Mouse (Mus musculus): Measurements from ENCODE around the gene Brf1.

Brf1 gene

GRCm38 (mm10) chr12:113000294-113001132, at the start of gene Brf1:
Gene Brf1, minus strand, starts transcription at chr12:113000704.
- peak; percentile 98 to 99 for DNase-seq

- no peak for DNase-seq
Measured at GRCm38 (mm10) chr12:113049836-113050235, 49.3 kb upstream of the Brf1 start.

- peak in 1 of 2 experiments; percentile 54 for DNase-seq
Measured at GRCm38 (mm10) chr12:113048103-113048502, 47.6 kb upstream of the Brf1 start.

GRCm38 (mm10) chr12:113046861-113047260, 46.4 kb upstream of the Brf1 start:
- no peak for DNase-seq

- DNase-seq: peak; percentile 78 to 84
Measured at GRCm38 (mm10) chr12:113044916-113045677, 44.6 kb upstream of the Brf1 start.

GRCm38 (mm10) chr12:113042543-113042942, 42.0 kb upstream of the Brf1 start:
- DNase-seq: no peak

GRCm38 (mm10) chr12:113041481-113042439, 41.3 kb upstream of the Brf1 start:
- peak; percentile 90 for DNase-seq

- no peak for DNase-seq
Measured at GRCm38 (mm10) chr12:113038414-113038813, 37.9 kb upstream of the Brf1 start.

GRCm38 (mm10) chr12:113036996-113037395, 36.5 kb upstream of the Brf1 start:
- DNase-seq: no peak

- DNase-seq: no peak
Measured at GRCm38 (mm10) chr12:113035093-113035492, 34.6 kb upstream of the Brf1 start.

GRCm38 (mm10) chr12:113032296-113033250, 32.1 kb upstream of the Brf1 start:
- peak; percentile 59 to 71 for DNase-seq

- no peak for DNase-seq
Measured at GRCm38 (mm10) chr12:113031441-113031840, 30.9 kb upstream of the Brf1 start.

GRCm38 (mm10) chr12:113030993-113031392, 30.5 kb upstream of the Brf1 start:
- no peak for DNase-seq

GRCm38 (mm10) chr12:113030046-113030445, 29.5 kb upstream of the Brf1 start:
- no peak for DNase-seq

GRCm38 (mm10) chr12:113028898-113029297, 28.4 kb upstream of the Brf1 start:
- peak in 1 of 2 experiments; percentile 31 for DNase-seq

GRCm38 (mm10) chr12:113028067-113028466, 27.6 kb upstream of the Brf1 start:
- peak; percentile 64 to 73 for DNase-seq

GRCm38 (mm10) chr12:113027495-113027894, 27.0 kb upstream of the Brf1 start:
- no peak for DNase-seq

- no peak for DNase-seq
Measured at GRCm38 (mm10) chr12:113026557-113026956, 26.1 kb upstream of the Brf1 start.

GRCm38 (mm10) chr12:113023082-113023481, 22.6 kb upstream of the Brf1 start:
- DNase-seq: no peak

GRCm38 (mm10) chr12:113021488-113021887, 21.0 kb upstream of the Brf1 start:
- no peak for DNase-seq

- DNase-seq: no peak
Measured at GRCm38 (mm10) chr12:113018763-113019162, 18.3 kb upstream of the Brf1 start.
